Mouse (Mus musculus): ENCODE measurements around the gene Ppp1r13b. TPM values are rescaled to one million over a fixed set of nuclear protein-coding genes. Genes with fewer than 3 reads are reported as not detected.

The Ppp1r13b gene
- total RNA-seq, 2 experiments from 2014 or later = 6.7 to 7.1 TPM

GRCm38 (mm10) chr12:111936706-111937550, 29.0 kb upstream of the Ppp1r13b start:
- peak; percentile 49 for DNase-seq
- intact Hi-C loops (cut with DNase I) = no loop called here
- TF ChIP-seq CTCF (IDR thresholded peaks at IDR 0.05) = no peak
- Histone ChIP-seq H3K4me3 (no peak overlapping the region), H3K27ac (no peak overlapping the region)

DNA sequence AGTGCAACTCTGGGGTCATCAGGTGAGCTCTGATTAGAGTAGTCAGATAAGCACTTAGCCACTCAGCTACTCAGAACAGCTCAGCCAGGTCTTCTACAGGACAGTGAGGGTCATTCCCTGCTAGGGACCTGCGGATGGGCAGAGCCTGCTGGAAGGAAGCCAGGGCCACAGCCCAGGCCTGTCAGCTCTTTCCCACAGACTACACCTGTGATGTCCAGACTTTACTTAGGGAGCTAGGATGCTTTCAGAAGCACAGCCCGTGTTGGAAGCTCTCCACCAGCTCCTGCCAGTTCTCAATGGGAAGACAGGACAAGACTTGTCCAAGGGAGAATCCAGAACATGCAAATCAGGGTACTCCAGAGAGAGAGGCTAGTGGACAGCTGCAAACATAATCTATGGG, 26.1 kb upstream of the Ppp1r13b start:
- intact Hi-C loops (cut with DNase I) = no loop called here
- peak overlapping the region; percentile 48; the same call in 1 of the 2 replicates for H3K27ac ChIP-seq
- no peak for TF ChIP-seq CTCF (IDR thresholded peaks at IDR 0.05)
- H3K4me3 ChIP-seq = no peak overlapping the region
- no peak for DNase-seq

DNA sequence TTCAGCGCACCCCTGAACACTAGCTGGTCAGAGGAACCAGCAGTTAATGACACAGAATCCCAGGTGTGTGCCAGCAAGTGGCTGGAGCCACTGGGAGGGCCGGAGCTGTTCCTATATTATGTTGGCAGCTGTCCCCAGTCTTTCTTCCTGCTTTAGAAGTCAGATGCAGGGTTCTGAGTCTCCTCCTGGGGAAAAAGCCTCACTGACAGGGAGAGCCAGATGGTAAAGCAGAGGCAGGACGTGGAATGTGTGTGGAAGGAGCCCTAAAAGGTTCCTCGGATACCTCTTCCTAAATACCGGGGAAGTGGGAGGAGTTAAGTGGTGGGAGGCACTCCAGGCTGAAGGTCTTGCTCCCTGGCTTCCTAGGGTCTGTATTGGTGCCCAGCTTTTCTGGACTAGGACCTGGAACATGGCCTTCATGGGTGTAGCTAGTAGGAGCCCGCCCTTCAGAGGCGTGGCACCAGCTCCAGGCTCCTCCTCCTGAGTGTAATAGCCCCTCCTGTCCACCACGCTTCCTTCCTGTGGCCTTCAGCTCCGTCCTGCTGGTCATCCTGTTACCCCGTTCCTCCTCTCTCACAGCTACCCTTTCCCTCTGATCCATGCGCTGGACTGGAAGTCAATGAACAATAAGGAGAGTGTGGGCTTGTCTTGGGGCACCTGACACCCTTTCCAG, 25.3 kb upstream of the Ppp1r13b start:
- intact Hi-C loops (cut with DNase I) = no loop called here
- Histone ChIP-seq H3K4me3 (no peak overlapping the region), H3K27ac (peak overlapping the region; percentile 48)
- no peak for TF ChIP-seq CTCF (IDR thresholded peaks at IDR 0.05)
- DNase-seq = peak; percentile 59

- TF ChIP-seq CTCF (IDR thresholded peaks at IDR 0.05) = no peak
- Histone ChIP-seq H3K27ac (peak overlapping the region; percentile 35; the same call in 1 of the 2 replicates), H3K4me3 (no peak overlapping the region)
- no peak for DNase-seq
- intact Hi-C loops (cut with DNase I) = no loop called here
Observed at GRCm38 (mm10) chr12:111932513-111932912, 24.6 kb upstream of the Ppp1r13b start.

DNA sequence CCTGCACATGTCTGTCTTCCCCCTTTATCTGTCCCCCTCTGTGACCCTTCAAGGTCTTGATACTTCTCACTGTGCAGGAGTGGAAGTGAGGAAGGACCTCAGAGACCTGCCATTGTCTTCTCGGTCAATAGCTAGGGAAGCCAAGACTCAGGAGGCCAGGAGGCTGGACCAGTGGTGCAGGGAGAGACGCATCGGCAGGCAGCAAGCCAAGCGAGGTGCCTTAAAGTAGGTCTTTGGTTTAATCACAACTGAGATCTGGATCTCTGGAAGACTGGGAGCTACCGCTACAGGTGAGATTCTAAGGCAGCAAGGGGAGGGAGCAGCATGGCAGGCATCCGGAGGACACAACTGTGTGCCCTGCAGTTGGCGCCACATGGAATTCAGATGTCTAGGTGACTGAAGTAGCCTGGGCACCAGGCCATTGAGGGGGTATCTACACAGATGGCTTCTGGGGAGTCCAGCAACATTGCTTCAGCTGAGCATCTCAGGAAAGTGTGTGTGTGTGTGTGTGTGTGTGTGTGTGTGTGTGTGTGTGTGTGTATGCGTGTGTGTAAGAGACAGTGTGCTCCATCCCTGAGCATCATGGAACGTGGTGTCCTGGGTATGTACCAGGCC, 23.6 kb upstream of the Ppp1r13b start:
- DNase-seq = no peak
- Histone ChIP-seq H3K27ac (no peak overlapping the region), H3K4me3 (no peak overlapping the region)
- TF ChIP-seq CTCF (IDR thresholded peaks at IDR 0.05) = no peak
- intact Hi-C loops (cut with DNase I) = no loop called here

DNA sequence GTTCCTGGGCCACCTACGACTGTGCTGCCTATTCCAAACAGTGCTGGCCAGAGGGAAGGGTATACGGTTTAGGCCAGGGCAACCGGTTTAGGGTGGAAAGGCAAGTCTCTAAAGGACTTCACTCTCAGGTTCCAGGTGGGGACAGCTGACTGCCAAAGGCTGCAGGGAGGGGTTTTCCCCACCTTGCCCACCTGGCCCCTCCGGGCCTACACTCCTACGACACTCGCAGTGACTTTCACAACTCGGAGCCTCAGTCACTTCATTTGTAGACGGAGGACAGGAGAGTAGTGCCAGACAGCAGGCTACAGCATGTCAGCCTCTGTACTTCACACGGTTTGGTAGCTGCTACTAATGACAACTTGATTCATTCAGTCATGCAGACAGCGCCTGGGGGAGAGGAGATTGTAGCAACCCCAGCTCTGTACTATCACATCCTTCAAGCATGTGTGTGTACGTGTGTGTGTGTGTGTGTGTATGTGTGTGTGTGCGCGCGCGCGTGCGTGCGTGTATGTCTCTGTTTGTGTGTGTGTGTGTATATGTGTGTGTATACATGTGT, 20.6 kb upstream of the Ppp1r13b start:
- no peak for TF ChIP-seq CTCF (IDR thresholded peaks at IDR 0.05)
- H3K4me3 ChIP-seq = no peak overlapping the region
- intact Hi-C loops (cut with DNase I) = no loop called here
- no peak overlapping the region for H3K27ac ChIP-seq
- no peak for DNase-seq

- no peak overlapping the region for H3K4me3 ChIP-seq
- H3K27ac ChIP-seq = no peak overlapping the region
- no peak for TF ChIP-seq CTCF (IDR thresholded peaks at IDR 0.05)
- intact Hi-C loops (cut with DNase I) = no loop called here
- no peak for DNase-seq
Observed at GRCm38 (mm10) chr12:111927338-111927737, 19.4 kb upstream of the Ppp1r13b start.

DNA sequence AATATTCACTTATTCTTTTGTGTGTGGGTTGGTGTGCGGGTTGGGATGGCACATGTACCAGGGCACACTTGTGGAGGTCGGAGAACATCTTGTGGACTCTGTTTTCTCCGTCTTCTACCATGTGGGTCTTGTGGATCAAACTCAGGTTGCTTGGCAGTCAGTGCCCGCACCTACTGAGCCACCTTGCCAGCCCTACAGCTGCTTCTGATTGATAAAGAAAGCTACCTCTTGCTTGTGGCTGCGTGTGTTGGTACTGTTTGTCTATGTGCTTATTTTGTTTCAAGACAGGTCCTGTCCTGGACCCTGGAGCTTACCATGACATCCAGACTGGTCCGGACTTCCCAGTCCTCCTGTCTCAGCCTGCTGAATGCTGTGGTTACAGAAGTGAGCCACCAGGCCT, 15.2 kb upstream of the Ppp1r13b start:
- Histone ChIP-seq H3K4me3 (no peak overlapping the region), H3K27ac (no peak overlapping the region)
- no peak for DNase-seq
- intact Hi-C loops (cut with DNase I) = no loop called here
- TF ChIP-seq CTCF (IDR thresholded peaks at IDR 0.05) = no peak

- no peak for TF ChIP-seq CTCF (IDR thresholded peaks at IDR 0.05)
- peak; percentile 56 for DNase-seq
- no peak overlapping the region for H3K27ac ChIP-seq
- intact Hi-C loops (cut with DNase I) = no loop called here
- H3K4me3 ChIP-seq = no peak overlapping the region
Observed at GRCm38 (mm10) chr12:111920046-111920445, 12.1 kb upstream of the Ppp1r13b start.

DNA sequence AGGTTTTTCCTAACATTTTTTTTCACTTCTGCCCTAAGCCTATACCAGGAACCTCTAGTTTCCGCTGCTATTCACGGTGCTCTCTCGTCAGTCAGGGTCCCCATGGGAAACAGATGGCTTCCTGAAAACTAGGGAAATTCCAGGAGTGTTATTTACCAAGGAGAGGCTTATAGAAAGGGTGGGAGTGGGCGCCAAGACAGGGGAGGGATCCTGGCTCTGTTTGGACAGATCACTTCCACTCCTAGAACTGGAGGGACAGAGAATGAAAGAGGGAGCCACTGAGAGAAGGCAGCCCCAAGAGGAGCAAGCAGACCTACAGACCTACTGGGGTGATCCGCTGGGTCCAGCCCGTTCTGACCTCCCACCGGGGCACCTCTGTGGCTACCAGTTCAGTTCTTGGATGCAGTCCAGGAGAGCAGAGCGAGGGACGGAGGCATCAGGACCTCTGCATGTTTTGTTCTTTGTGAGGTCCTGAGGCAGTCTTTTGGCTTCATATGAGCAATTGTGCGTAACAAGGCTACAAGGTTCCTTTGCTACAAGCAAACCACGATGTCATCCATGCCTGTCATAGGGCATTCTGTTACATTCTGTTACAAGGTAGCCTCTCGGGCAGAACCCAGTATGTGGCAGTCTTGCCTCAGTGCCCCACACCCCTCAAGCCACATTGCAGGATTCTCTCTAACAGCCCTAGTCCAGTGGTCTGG, 8.8 kb upstream of the Ppp1r13b start:
- peak overlapping the region; percentile 8; the same call in 1 of the 2 replicates for H3K27ac ChIP-seq
- TF ChIP-seq CTCF (IDR thresholded peaks at IDR 0.05) = no peak
- intact Hi-C loops (cut with DNase I) = no loop called here

DNA sequence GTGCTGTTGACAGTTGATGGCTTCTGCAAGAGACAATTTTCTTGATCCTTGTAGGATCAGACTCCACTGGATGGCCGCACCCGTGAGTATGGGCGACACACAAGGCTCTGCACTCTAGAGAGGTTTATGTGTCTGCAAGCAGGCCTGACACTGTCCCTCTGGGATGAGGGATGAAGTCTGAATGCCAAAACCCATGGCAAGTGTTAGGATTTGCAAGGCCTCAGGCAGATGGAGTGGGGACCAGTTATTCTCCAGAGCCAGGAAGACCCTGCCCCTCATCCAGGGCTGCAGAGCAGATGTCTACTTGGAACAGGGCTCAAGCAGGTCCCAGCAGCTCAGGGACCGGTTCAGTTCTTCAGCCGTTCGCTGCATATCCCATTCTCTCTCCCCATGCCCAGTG, 7.9 kb upstream of the Ppp1r13b start:
- no peak for DNase-seq
- Histone ChIP-seq H3K27ac (no peak overlapping the region), H3K4me3 (no peak overlapping the region)
- intact Hi-C loops (cut with DNase I) = no loop called here
- TF ChIP-seq CTCF (IDR thresholded peaks at IDR 0.05) = no peak

More for the DNA sequence above, 8.8 kb upstream of the Ppp1r13b start:
- no peak for DNase-seq
- H3K4me3 ChIP-seq = no peak overlapping the region

- TF ChIP-seq CTCF (IDR thresholded peaks at IDR 0.05) = no peak
- intact Hi-C loops (cut with DNase I) = no loop called here
- peak overlapping the region; percentile 31; the same call in 1 of the 2 replicates for H3K27ac ChIP-seq
- H3K4me3 ChIP-seq = no peak overlapping the region
- DNase-seq = no peak
Observed at GRCm38 (mm10) chr12:111914031-111914430, 6.1 kb upstream of the Ppp1r13b start.

Measured in gastrocnemius, adult 2 months (tissue).